Mouse (Mus musculus) ES-E14 (cell line): ENCODE measurements around the gene Kank4.

Experiments
- CHD2 ChIP-seq: IDR thresholded peaks from 2 replicates; pipeline ENCODE4 v1.6.1; 2014; ENCODE audit warnings: mild to moderate bottlenecking, low read depth, low read length, inconsistent platforms
- HCFC1 ChIP-seq: IDR thresholded peaks from 2 replicates; pipeline ENCODE4 v1.6.1; 2012; ENCODE audit warnings: low read length, inconsistent platforms, borderline replicate concordance; ENCODE audit not compliant: insufficient read depth
- ZC3H11A ChIP-seq: IDR thresholded peaks from 2 replicates; pipeline ENCODE4 v1.6.1; 2012; ENCODE audit warnings: low read depth, mild to moderate bottlenecking, inconsistent platforms, low read length, borderline replicate concordance

GRCm38 (mm10) chr4:98728716-98729115 lies 88.6 kb downstream of the Kank4 start:
- TF ChIP-seq CHD2 (no peak), HCFC1 (no peak), ZC3H11A (no peak)
